Mouse (Mus musculus) lung, embryonic 14.5 days (tissue): ENCODE data around the gene Hist1h1d. TPM values are rescaled to one million over a fixed set of nuclear protein-coding genes. Genes with fewer than 3 reads are reported as not detected.
"Not testable (repeated sequence)": the region's sequence is repeated elsewhere in the genome, so short reads cannot be mapped to it uniquely, and the experiment has no call there.

Experiments used
- ATAC-seq: fragments of 200-750 bp; cut with Nextera tagmentation; 2 replicates; pipeline ENCODE4 v1.8.0; 2017; ENCODE audit warnings: mild to moderate bottlenecking, moderate TSS enrichment, moderate library complexity; ENCODE audit not compliant: insufficient read depth
- DNase-seq: peaks from one replicate; pipeline ENCODE4 v3.0.0-alpha.2; 2015
- H3K27ac ChIP-seq: fragments of 300-500 bp; sonication (generic); 2 replicates; pipeline ENCODE4 v1.5.1; 2014; ENCODE audit warnings: low read depth, mild to moderate bottlenecking, moderate library complexity
- H3K27me3 ChIP-seq: fragments of 300-500 bp; sonication (generic); 2 replicates; pipeline ENCODE4 v1.6.1; 2014; ENCODE audit warnings: low read length, control low read depth; ENCODE audit not compliant: insufficient read depth
- H3K36me3 ChIP-seq: fragments of 300-500 bp; sonication (generic); 2 replicates; pipeline ENCODE4 v1.6.1; 2014; ENCODE audit warnings: control low read depth; ENCODE audit not compliant: insufficient read depth
- H3K4me1 ChIP-seq: fragments of 300-500 bp; sonication (generic); 2 replicates; pipeline ENCODE4 v1.6.1; 2014; ENCODE audit warnings: antibody characterized with exemption, control low read depth; ENCODE audit not compliant: insufficient read depth
- H3K4me2 ChIP-seq: fragments of 300-500 bp; sonication (generic); 2 replicates; pipeline ENCODE4 v1.6.1; 2014; ENCODE audit warnings: mild to moderate bottlenecking
- H3K4me3 ChIP-seq: fragments of 300-500 bp; sonication (generic); 2 replicates; pipeline ENCODE4 v1.5.1; 2014; ENCODE audit warnings: low read depth, low read length
- H3K9ac ChIP-seq: fragments of 300-500 bp; sonication (generic); 2 replicates; pipeline ENCODE4 v1.6.1; 2014
- H3K9me3 ChIP-seq: fragments of 300-500 bp; sonication (generic); 2 replicates; pipeline ENCODE4 v1.6.1; 2016; ENCODE audit warnings: low read depth, low read length, control low read depth
- CTCF ChIP-seq: IDR thresholded peaks from 2 replicates; pipeline ENCODE4 v1.5.1; 2016; ENCODE audit warnings: antibody characterized with exemption, low read depth
- WGBS: fragments of 180-500 bp; shearing (Covaris S2); extraction: QIAGEN DNeasy Blood & Tissue Kit; methylation state at CpG from one replicate; pipeline ENCODE4 v1.1.7; 2014; 5-methylcytosine and 5-hydroxymethylcytosine counted together
- polyA plus RNA-seq: library from polyadenylated mRNA; unstranded; fragments of >200 nt; fragmentation: Nextera tagmentation; extraction: Ambion mirVana; gene quantifications from 2 replicates; pipeline ENCODE4 v1.2.1, GENCODE M21; 2014

Hist1h1d gene
- polyA plus RNA-seq, 1 experiment from 2014 or later = 0.99 TPM

DNA sequence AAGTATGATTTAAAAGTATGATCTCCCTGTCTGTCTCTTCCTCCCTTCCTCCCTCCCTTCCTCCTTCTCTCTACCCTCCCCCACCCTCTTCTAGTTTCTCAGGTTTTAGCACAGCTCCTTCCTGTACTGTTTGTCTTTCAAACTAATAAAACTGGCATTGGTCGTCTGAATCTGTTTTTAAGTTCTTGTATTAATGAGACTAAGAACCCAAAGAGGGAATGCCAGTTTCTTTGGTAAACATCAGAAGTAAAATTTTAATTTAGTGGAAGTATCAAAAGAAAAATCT is 33.8 kb downstream of the Hist1h1d start:
- H3K27me3 ChIP-seq = no peaks in the 10 kb centered on the region
- DNase-seq (peak; percentile 28), ATAC-seq (no peak)
- WGBS = 4% methylated on average over 1 of the region's 1 CpGs
- H3K4me3 ChIP-seq = peak overlapping the region; percentile 50
- H3K9ac ChIP-seq = peak overlapping the region; percentile 69
- H3K4me2 ChIP-seq = peak overlapping the region; percentile 90
- H3K36me3 ChIP-seq = no peaks in the 10 kb centered on the region
- TF ChIP-seq CTCF = no peak
- peaks cover 12% of the 10 kb centered on the region for H3K4me1 ChIP-seq
- H3K27ac ChIP-seq = peak overlapping the region; percentile 99
- no peaks in the 10 kb centered on the region for H3K9me3 ChIP-seq

- no peak overlapping the region for H3K4me2 ChIP-seq
- H3K9me3 ChIP-seq = no peaks in the 10 kb centered on the region
- no peak for DNase-seq
- no peaks in the 10 kb centered on the region for H3K36me3 ChIP-seq
- no peak overlapping the region for H3K4me3 ChIP-seq
- TF ChIP-seq CTCF = no peak
- 87% methylated on average over 7 of the region's 7 CpGs for WGBS
- H3K4me1 ChIP-seq = peaks cover 4% of the 10 kb centered on the region; the same call in 1 of the 2 replicates
- no peak overlapping the region for H3K9ac ChIP-seq
- H3K27ac ChIP-seq = no peak overlapping the region
- H3K27me3 ChIP-seq = no peaks in the 10 kb centered on the region
- ATAC-seq = no peak
These were observed 38.1 kb downstream of the Hist1h1d start for GRCm38 (mm10) chr13:23591206-23591605.

DNA sequence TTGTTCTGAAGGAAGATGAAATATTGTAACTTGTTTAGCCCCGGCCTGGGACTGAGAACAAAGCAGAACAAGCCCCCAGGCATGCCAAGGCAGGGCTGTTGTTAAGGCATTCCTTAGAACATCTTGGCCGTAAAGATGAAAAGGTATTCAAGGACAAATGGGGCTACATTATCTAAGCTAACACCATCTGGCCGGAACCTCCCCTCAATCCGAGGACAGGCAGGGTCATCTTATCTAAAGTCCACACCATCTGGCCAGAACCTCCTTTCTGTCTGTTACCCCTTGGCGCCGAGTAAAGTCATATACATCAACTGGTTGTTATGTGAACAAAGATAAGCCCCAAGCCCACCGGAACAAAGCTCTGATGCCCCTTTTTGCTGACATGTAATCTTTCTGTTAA is 38.8 kb downstream of the Hist1h1d start:
- H3K9me3 ChIP-seq, H3K4me2 ChIP-seq, H3K36me3 ChIP-seq, H3K27ac ChIP-seq, H3K4me1 ChIP-seq, H3K9ac ChIP-seq, H3K27me3 ChIP-seq, DNase-seq, ATAC-seq, H3K4me3 ChIP-seq: not testable (repeated sequence)
- 70% methylated on average over 6 of the region's 7 CpGs for WGBS

DNA sequence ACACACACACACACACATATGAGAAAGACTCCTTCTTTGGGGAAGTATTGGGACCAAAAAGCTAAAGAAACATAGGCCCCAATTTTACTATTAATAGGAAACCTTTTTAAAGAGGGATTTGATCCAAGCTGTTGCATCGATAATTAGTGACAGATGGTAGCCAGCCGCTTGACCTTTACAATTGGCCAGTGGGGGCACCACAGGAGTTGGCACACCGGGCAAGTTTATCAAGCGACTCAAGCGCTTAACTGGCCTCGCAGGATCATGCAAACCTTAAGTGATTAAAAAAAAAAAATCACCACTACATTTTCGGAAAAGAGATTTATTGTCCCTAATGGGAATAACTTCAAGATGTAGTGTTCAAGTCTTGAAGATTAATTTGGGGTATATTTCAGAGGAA is 39.6 kb downstream of the Hist1h1d start:
- Histone ChIP-seq H3K36me3 (no peaks in the 10 kb centered on the region), H3K9me3 (no peaks in the 10 kb centered on the region), H3K9ac (peak overlapping the region; percentile 20; the same call in 1 of the 2 replicates), H3K27me3 (no peaks in the 10 kb centered on the region), H3K4me1 (peaks cover 4% of the 10 kb centered on the region; the same call in 1 of the 2 replicates), H3K4me3 (no peak overlapping the region), H3K4me2 (no peak overlapping the region), H3K27ac (peak overlapping the region; percentile 83; the same call in 1 of the 2 replicates)
- 84% methylated on average over 7 of the region's 7 CpGs for WGBS
- no peak for ATAC-seq
- TF ChIP-seq CTCF = no peak
- DNase-seq = no peak

DNA sequence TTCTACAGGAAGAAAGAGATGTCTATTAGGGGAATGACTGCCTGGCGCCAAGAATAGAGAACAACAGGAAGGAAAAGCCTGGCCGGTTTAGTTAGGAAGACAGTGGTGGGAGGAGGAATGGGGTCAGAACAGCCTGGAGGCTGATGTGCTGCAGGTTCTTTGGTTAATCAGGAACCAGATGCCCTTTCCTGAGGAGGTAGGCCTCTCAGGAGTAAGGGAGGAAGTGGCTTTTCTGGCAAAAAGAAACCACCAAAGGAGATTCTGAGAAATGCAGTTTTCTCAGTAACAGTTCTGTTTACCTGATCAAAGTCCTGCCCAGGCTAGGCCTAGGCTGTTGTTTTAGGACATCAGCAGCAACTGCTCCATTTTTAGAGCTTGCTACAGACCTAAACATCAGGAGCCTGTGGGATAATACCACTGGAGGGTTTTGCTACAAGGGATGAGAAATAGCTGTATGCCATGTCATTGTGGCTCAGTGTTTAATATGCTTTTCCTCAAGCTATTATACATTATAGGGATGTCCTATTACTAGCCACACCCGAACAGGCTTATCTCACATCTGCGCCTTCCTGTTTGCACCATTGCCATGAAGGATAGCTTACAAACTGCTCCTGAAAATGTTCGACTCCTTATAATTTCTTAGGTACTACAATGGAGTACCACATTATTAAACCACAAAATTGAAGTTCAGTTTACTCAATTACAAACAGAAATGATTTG is 40.1 kb downstream of the Hist1h1d start:
- no peaks in the 10 kb centered on the region for H3K9me3 ChIP-seq
- peaks cover 4% of the 10 kb centered on the region; the same call in 1 of the 2 replicates for H3K4me1 ChIP-seq
- no peak overlapping the region for H3K4me3 ChIP-seq
- H3K9ac ChIP-seq = peak overlapping the region; percentile 20; the same call in 1 of the 2 replicates
- H3K27ac ChIP-seq = peak overlapping the region; percentile 83
- ATAC-seq = no peak
- no peak overlapping the region for H3K4me2 ChIP-seq
- H3K27me3 ChIP-seq = no peaks in the 10 kb centered on the region
- WGBS = 70% methylated on average over 5 of the region's 5 CpGs
- H3K36me3 ChIP-seq = no peaks in the 10 kb centered on the region
- TF ChIP-seq CTCF = no peak
- peak; percentile 37 for DNase-seq

DNA sequence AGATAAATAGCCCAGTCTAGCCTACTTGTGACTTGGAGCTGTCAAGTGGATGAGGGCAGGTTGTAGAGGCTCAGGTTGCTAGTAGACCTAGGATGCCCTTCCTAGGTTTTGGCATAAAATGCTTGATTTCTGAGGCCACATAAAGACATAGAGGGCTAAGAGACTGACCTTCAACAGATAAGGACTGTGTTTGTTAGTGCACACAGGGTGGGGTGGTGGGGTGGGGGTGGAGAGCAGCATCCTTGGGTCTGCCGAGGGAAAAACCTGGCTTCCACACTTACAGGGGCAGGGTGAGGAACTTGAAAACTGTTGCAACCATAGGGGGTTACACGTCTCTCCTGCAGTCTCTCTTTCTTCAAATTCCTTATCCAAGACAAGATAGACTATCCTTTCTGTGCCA is 42.1 kb downstream of the Hist1h1d start:
- no peak overlapping the region for H3K4me3 ChIP-seq
- H3K36me3 ChIP-seq = no peaks in the 10 kb centered on the region
- peaks cover 4% of the 10 kb centered on the region; the same call in 1 of the 2 replicates for H3K4me1 ChIP-seq
- TF ChIP-seq CTCF = no peak
- H3K9ac ChIP-seq = no peak overlapping the region
- no peak overlapping the region for H3K27ac ChIP-seq
- ATAC-seq (no peak), DNase-seq (no peak)
- no peaks in the 10 kb centered on the region for H3K9me3 ChIP-seq
- H3K27me3 ChIP-seq = no peaks in the 10 kb centered on the region
- 72% methylated on average over 2 of the region's 2 CpGs for WGBS
- no peak overlapping the region for H3K4me2 ChIP-seq

DNA sequence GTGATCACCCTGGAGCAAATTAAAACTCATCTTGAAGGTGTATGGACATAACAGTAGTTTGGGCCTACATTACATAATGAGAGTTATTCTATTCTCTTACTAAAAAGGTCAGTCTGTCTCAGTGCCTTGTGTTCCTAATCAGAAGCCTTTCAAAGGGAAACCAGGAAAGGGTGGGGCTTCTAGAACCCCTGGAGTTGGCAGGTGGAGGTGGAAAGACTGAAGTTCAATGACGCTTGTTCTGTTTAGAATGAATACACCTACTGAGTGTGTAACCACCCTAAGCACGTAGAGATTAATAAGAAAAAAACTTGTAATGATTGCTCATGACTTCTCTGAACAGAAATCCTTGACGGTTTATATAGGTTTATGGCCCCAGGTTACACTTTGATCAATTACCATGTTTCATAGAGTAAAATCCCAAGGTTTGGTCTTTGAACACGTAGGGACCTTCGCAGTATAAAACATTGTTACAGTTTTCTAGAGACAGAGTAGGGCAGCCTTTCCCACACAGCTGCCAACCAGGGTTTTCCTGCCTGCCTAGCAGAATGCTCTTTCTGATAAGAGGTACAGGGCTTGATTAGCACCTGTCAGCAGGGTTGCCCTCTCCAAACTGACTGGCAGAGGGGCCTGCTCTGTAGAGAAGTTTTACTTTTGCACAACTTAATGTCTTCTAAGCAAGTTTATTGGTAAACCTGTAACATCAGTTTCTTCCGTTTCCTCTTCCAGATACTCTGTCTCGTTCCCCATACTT is 42.7 kb downstream of the Hist1h1d start:
- no peaks in the 10 kb centered on the region for H3K9me3 ChIP-seq
- H3K36me3 ChIP-seq = no peaks in the 10 kb centered on the region
- ATAC-seq (no peak), DNase-seq (no peak)
- H3K9ac ChIP-seq = no peak overlapping the region
- H3K27me3 ChIP-seq = no peaks in the 10 kb centered on the region
- TF ChIP-seq CTCF = no peak
- no peak overlapping the region for H3K27ac ChIP-seq
- peaks cover 4% of the 10 kb centered on the region; the same call in 1 of the 2 replicates for H3K4me1 ChIP-seq
- 85% methylated on average over 7 of the region's 7 CpGs for WGBS
- H3K4me3 ChIP-seq = no peak overlapping the region
- H3K4me2 ChIP-seq = no peak overlapping the region
